Mouse (Mus musculus) E14TG2a.4 (cell line): ENCODE data around the gene Fbln7.

Experiments used
- H3K27me3 ChIP-seq: 2 replicates; pipeline ENCODE4 v1.6.1; 2014; ENCODE audit warnings: low read length, control low read depth; ENCODE audit not compliant: insufficient read depth
- H3K36me3 ChIP-seq: 2 replicates; pipeline ENCODE4 v1.6.1; 2014; ENCODE audit warnings: low read length, control low read depth; ENCODE audit not compliant: insufficient read depth
- H3K4me1 ChIP-seq: replicated peaks from 2 replicates; pipeline ENCODE4 v1.6.1; 2014; ENCODE audit warnings: low read depth, low read length, control low read depth
- H3K4me3 ChIP-seq: replicated peaks from 2 replicates; pipeline ENCODE4 v1.5.1; 2014; ENCODE audit warnings: mild to moderate bottlenecking, low read length
- H3K9me3 ChIP-seq: 2 replicates; pipeline ENCODE4 v1.6.1; 2014; ENCODE audit warnings: low read length, control low read depth
- CTCF ChIP-seq: conservative IDR thresholded peaks from 2 replicates; pipeline ENCODE4 v1.5.1; 2014; ENCODE audit warnings: low read length
- NANOG ChIP-seq: IDR thresholded peaks from 2 replicates; pipeline ENCODE4 v1.6.1; 2014; ENCODE audit warnings: borderline replicate concordance, low read length, mixed read lengths
- POU5F1 ChIP-seq: IDR thresholded peaks from 2 replicates; pipeline ENCODE4 v1.6.1; 2014; ENCODE audit warnings: low read length, borderline replicate concordance

The Fbln7 gene

DNA sequence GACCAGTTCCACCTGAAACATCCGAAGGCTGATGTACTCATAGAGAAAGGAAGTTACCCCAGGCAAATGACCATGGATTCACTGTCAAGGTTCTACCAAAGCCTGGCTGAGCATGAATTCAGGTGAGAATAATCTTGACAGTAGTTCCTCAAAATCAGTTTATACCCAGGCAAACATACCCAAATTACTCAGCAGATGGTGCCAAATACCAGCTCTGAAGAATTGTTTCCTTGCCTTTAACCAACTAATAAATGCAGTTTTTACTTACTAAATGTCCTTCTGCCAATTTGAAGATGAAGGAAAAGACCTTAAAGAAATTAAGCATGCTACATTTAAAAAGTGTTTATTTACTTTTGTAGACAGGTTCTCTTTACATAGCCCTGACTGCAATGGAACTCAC, 6.1 kb upstream of the Fbln7 start:
- no peak for TF ChIP-seq POU5F1
- no peak for TF ChIP-seq NANOG
- TF ChIP-seq CTCF: no peak
- H3K9me3 ChIP-seq: no peaks in the 10 kb centered on the region
- H3K4me3 ChIP-seq: no peak overlapping the region
- peaks cover 27% of the 10 kb centered on the region for H3K36me3 ChIP-seq
- H3K27me3 ChIP-seq: peaks cover 6% of the 10 kb centered on the region
- H3K4me1 ChIP-seq: no peaks in the 10 kb centered on the region

DNA sequence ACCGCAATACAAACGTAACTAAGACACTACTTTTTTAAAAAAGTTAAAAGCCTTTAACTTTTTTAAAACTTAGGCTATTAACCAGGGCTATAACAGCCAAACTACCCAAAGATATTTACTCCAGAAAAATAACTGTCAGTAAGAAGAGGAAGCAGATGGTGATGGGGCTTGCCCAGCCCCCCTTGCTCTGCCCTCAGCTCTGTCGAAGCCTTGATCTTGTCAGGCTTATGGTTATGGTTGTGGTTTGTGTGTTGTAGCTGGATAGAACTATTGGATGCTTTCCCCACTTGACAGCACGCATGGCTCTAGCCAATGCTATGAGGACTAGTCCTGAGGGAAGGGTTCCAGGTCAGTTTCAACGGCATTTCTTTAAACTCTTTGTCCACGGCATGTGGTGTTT, 3.8 kb upstream of the Fbln7 start:
- no peak for TF ChIP-seq CTCF
- TF ChIP-seq POU5F1: no peak
- no peak for TF ChIP-seq NANOG

DNA sequence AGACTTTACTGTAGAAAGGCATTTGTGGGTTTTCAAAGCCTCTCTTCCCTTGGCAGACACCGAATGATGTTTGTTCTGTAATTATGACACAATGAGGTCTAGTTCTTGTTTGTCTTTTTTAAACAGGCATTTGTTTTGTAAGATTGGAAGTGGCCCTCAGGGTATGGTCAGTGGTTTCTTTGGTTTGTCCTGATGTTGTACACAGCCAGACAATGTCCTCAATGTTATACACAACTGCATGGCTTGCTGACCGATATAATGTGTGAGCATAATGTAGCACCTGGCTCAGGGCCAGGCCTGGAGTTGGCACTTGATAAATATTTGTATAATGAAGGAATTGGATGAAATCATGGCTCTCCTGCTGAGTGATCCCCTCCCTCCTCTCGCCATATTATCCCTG, 2.9 kb upstream of the Fbln7 start:
- H3K27me3 ChIP-seq: peaks cover 33% of the 10 kb centered on the region
- H3K4me3 ChIP-seq: no peak overlapping the region
- no peaks in the 10 kb centered on the region; the same call in 1 of the 2 replicates for H3K4me1 ChIP-seq
- H3K36me3 ChIP-seq: peaks cover 2% of the 10 kb centered on the region; the same call in 1 of the 2 replicates
- no peaks in the 10 kb centered on the region for H3K9me3 ChIP-seq
- TF ChIP-seq NANOG (no peak), CTCF (no peak), POU5F1 (no peak)

More for the DNA sequence above, 3.8 kb upstream of the Fbln7 start:
- H3K9me3 ChIP-seq: no peaks in the 10 kb centered on the region
- H3K36me3 ChIP-seq: peaks cover 7% of the 10 kb centered on the region; the same call in 1 of the 2 replicates
- H3K27me3 ChIP-seq: peaks cover 27% of the 10 kb centered on the region
- H3K4me3 ChIP-seq: no peak overlapping the region
- no peaks in the 10 kb centered on the region; the same call in 1 of the 2 replicates for H3K4me1 ChIP-seq

DNA sequence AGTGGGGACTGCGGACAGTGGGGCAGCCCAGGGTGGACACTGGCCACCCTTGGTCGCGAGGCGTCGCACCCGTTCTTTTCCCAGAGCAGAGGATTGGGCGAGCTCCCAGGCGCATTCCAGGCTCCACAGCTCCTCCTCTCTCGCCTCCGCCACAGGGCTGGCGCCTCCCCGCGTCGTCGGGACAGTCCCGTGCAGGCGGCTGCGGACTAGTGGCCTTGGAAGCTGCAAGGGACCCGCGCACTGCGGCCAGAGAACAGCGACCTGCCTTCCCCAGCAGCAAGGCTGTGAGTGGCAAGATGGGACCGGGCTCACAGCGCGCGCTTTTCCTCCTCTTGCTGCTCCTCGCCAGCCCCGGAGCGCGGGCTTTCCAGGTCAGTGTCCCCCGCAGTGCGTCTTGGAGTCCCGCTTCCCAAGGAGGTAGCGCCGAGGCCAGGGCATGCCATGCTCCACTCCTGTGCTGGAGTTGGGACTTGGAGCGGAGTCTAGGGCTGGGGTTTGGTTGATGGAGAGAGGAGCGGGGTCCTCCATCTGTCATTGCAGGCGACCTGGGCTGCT, 1.1 kb downstream of the Fbln7 start:
- H3K9me3 ChIP-seq: no peaks in the 10 kb centered on the region
- H3K4me1 ChIP-seq: no peaks in the 10 kb centered on the region; the same call in 1 of the 2 replicates
- TF ChIP-seq CTCF: no peak
- TF ChIP-seq POU5F1: no peak
- TF ChIP-seq NANOG: no peak
- peaks cover 50% of the 10 kb centered on the region for H3K27me3 ChIP-seq
- no peaks in the 10 kb centered on the region for H3K36me3 ChIP-seq
- H3K4me3 ChIP-seq: peak overlapping the region; percentile 78

DNA sequence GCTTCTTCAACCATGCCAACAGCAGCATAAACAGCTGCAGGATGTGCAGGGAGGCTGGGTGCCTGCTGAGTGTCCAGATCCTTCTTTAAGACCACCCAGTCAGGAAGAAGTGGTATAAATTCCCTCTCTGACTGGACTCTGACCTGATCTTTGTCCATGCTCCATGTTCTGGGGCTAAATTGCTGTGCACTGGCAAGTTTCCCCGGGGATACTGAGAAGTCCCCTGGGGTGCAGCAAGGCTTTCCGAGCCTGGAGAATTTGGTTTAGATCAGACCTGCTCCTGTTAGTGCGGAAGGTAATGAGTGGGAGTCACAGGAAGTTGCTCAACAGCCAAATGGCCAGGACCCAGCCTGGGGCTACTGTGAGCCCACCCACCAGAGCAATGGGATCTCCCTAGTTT, 2.3 kb downstream of the Fbln7 start:
- Histone ChIP-seq H3K4me1 (no peaks in the 10 kb centered on the region; the same call in 1 of the 2 replicates), H3K27me3 (peaks cover 50% of the 10 kb centered on the region), H3K4me3 (no peak overlapping the region), H3K9me3 (no peaks in the 10 kb centered on the region), H3K36me3 (no peaks in the 10 kb centered on the region)
- TF ChIP-seq POU5F1 (no peak), CTCF (no peak), NANOG (no peak)

DNA sequence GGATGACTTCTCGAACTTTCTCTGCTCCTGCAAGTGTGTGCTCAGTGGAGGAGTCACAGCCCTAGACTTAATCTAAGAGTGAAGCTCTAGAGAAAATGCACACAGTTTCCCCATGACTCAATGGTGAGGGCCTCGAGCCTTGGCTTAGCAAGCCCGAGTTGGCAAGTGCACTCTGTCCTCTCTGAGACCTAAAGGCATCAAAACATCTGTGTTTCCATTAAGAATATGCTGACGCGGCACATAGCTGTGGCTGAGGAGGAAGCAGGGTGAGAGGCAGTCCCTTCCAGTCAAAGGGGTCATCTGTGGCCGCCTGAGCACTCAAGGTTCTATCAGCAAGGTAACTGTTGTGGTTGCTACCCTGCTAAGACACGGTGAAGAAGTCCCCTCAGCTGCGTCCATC, 8.9 kb downstream of the Fbln7 start:
- Histone ChIP-seq H3K27me3 (peaks cover 27% of the 10 kb centered on the region), H3K4me3 (0 out of 2 replicates have a peak overlapping the region, but pooled peaks have one; percentile 14), H3K36me3 (no peaks in the 10 kb centered on the region), H3K9me3 (no peaks in the 10 kb centered on the region), H3K4me1 (peaks cover 21% of the 10 kb centered on the region)
- TF ChIP-seq CTCF: no peak

DNA sequence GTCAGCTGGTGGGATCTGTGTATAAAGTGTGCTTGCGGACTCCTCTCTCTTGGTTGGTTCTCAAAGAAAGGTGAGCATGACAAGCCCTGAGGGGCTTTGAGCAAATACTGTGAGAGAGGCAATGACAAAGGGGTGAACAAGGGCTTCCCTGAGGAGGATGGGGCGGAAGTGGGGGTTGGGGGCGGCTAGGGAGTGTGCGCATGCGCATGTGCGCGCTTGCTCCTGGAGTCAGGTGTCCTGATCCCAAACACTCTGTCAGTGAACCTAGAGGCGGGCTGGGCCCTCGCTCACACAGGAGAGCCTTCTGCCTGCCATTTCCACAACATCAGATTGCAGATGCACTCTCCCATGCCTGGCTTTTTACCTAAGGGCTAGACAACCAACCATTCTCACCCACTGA, 9.5 kb downstream of the Fbln7 start:
- no peaks in the 10 kb centered on the region for H3K36me3 ChIP-seq
- peak overlapping the region; percentile 14; the same call in 1 of the 2 replicates for H3K4me3 ChIP-seq
- H3K9me3 ChIP-seq: no peaks in the 10 kb centered on the region
- peaks cover 28% of the 10 kb centered on the region for H3K27me3 ChIP-seq
- no peak for TF ChIP-seq NANOG
- no peak for TF ChIP-seq POU5F1
- no peak for TF ChIP-seq CTCF
- H3K4me1 ChIP-seq: peaks cover 21% of the 10 kb centered on the region

DNA sequence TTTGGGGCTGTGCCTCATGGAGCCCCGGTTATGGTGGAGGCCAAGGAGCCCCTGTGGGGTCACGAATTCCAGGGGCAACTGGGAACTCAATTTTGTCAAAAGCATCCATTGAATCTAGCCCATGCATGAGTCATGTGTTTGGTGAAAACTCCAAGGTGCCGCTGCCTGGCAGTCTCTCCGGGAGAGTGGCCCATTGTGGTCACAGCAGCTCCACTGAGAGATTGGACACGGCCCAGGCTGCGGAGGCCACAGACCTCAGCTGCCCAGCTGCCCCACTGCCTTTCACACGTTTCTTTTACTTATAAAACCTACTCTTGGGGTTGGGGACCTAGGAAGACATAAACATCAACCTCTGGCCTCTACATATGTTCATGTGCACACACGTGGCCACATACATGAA, 12.7 kb downstream of the Fbln7 start:
- Histone ChIP-seq H3K9me3 (no peaks in the 10 kb centered on the region), H3K36me3 (no peaks in the 10 kb centered on the region), H3K4me3 (no peak overlapping the region), H3K27me3 (peaks cover 28% of the 10 kb centered on the region), H3K4me1 (peaks cover 28% of the 10 kb centered on the region)
- no peak for TF ChIP-seq POU5F1
- no peak for TF ChIP-seq NANOG
- TF ChIP-seq CTCF: no peak

DNA sequence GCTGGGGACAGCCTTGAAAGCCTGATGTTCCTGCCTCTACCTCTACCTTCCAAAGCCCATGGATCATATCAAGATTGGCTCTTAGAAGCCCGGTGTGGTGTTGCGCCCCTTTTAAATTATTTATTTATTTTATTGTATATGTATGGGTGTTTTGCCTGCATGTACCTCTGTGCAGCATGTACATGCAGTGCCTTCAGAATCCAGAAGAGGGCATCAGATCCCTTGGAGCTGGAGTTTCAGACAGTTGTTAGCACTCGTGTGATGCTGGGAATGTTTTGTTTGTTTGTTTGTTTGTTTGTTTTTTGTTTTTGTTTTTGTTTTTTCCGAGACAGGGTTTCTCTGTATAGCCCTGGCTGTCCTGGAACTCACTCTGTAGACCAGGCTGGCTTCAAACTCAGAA, 18.5 kb downstream of the Fbln7 start:
- peaks cover 3% of the 10 kb centered on the region for H3K27me3 ChIP-seq
- no peaks in the 10 kb centered on the region for H3K36me3 ChIP-seq
- peak; percentile 54 for TF ChIP-seq CTCF
- TF ChIP-seq POU5F1: no peak
- no peak for TF ChIP-seq NANOG
- peaks cover 7% of the 10 kb centered on the region; the same call in 1 of the 2 replicates for H3K4me1 ChIP-seq
- no peaks in the 10 kb centered on the region for H3K9me3 ChIP-seq
- H3K4me3 ChIP-seq: no peak overlapping the region
